Mouse (Mus musculus) forebrain, embryonic 16.5 days (tissue): ENCODE data around the gene Wdr60. TPM values are rescaled to one million over a fixed set of nuclear protein-coding genes. Genes with fewer than 3 reads are reported as not detected.

Source experiments
- ATAC-seq: fragments of 200-750 bp; cut with Nextera tagmentation; 2 replicates; pipeline ENCODE4 v1.8.0; 2017; ENCODE audit warnings: mild to moderate bottlenecking, moderate library complexity
- H3K27ac ChIP-seq: fragments of 300-500 bp; sonication (generic); 2 replicates; pipeline ENCODE4 v1.5.1; 2014; ENCODE audit warnings: low read length, control low read depth
- H3K27me3 ChIP-seq: fragments of 300-500 bp; sonication (generic); replicated peaks from 2 replicates; pipeline ENCODE4 v1.6.1; 2014; ENCODE audit warnings: low read length; ENCODE audit not compliant: control insufficient read depth, insufficient read depth
- H3K36me3 ChIP-seq: fragments of 300-500 bp; sonication (generic); 2 replicates; pipeline ENCODE4 v1.6.1; 2014; ENCODE audit not compliant: control insufficient read depth, insufficient read depth
- H3K4me1 ChIP-seq: fragments of 300-500 bp; sonication (generic); replicated peaks from 2 replicates; pipeline ENCODE4 v1.6.1; 2014; ENCODE audit warnings: low read length; ENCODE audit not compliant: control insufficient read depth, insufficient read depth
- H3K4me2 ChIP-seq: fragments of 300-500 bp; sonication (generic); 2 replicates; pipeline ENCODE4 v1.6.1; 2014; ENCODE audit warnings: mild to moderate bottlenecking, low read length, control low read depth
- H3K4me3 ChIP-seq: fragments of 300-500 bp; sonication (generic); replicated peaks from 2 replicates; pipeline ENCODE4 v1.5.1; 2014; ENCODE audit warnings: mild to moderate bottlenecking, low read length, control low read depth
- H3K9ac ChIP-seq: fragments of 300-500 bp; sonication (generic); replicated peaks from 2 replicates; pipeline ENCODE4 v1.6.1; 2014; ENCODE audit warnings: low read depth, low read length, control low read depth
- H3K9me3 ChIP-seq: fragments of 300-500 bp; sonication (generic); 2 replicates; pipeline ENCODE4 v1.6.1; 2016; ENCODE audit warnings: low read length; ENCODE audit not compliant: control insufficient read depth
- WGBS: fragments of 180-500 bp; shearing (Covaris S2); extraction: QIAGEN DNeasy Blood & Tissue Kit; methylation state at CpG from one replicate; pipeline ENCODE4 v1.1.7; 2014; 5-methylcytosine and 5-hydroxymethylcytosine counted together
- polyA plus RNA-seq: library from polyadenylated mRNA; unstranded; fragments of >200 nt; fragmentation: Nextera tagmentation; extraction: Ambion mirVana; gene quantifications from 2 replicates; pipeline ENCODE4 v1.2.1, GENCODE M21; 2015

Gene Wdr60
- polyA plus RNA-seq, 1 experiment from 2014 or later: 18.5 TPM

- Histone ChIP-seq H3K9ac (no peak overlapping the region), H3K27ac (no peak overlapping the region), H3K36me3 (peaks cover 3% of the 10 kb centered on the region), H3K4me3 (no peak overlapping the region), H3K9me3 (no peaks in the 10 kb centered on the region), H3K4me2 (no peak overlapping the region), H3K4me1 (0 out of 2 replicates have a peak, but pooled peaks cover 2% of the 10 kb centered on the region), H3K27me3 (no peaks in the 10 kb centered on the region)
- 61% methylated on average over 3 of the region's 3 CpGs for WGBS
- ATAC-seq: no peak
Observed at GRCm38 (mm10) chr12:116205726-116206125, 57.1 kb downstream of the Wdr60 start.

DNA sequence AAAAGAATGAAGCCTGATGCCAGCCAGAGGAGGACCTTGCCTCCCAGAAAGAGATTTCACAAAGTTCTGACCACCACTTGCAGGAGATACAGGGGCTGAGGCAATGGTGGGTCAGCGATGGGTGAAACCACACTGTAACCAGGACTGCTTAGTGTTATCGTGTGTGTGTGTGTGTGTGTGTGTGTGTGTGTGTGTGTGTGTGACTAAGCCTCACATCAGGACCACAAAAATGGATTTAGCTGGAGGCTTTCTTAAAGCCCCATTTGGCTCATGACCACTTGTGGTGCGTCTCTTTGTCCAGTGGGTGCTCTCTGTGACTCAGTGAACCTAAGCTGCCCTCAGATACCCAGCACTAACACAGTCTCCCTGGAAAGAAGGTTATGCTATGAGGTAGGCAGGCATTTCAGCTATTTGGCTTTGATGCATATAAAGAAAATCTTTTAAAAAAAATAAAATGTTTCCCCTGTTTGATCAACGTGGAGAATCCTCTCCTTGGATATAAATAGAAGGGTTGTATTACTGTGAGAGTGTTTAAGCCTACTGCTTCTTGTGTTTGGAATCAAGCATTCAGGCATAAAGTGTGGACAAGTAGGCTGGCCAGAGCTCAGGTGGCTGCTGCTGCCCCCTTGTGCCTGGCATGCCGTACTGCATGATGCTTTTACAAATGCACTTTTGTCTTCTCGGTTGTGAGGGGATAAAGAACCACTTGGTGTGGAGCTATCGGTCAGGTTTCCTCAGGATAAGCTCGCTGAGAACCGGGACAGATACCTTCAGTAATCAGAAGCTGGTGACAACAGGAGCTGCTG lies 60.4 kb downstream of the Wdr60 start:
- H3K4me1 ChIP-seq: 0 out of 2 replicates have a peak, but pooled peaks cover 2% of the 10 kb centered on the region
- peak; percentile 83 for ATAC-seq
- WGBS: 30% methylated on average over 9 of the region's 9 CpGs
- no peak overlapping the region for H3K4me3 ChIP-seq
- H3K9ac ChIP-seq: no peak overlapping the region
- no peak overlapping the region for H3K27ac ChIP-seq
- no peaks in the 10 kb centered on the region for H3K27me3 ChIP-seq
- H3K9me3 ChIP-seq: no peaks in the 10 kb centered on the region
- H3K36me3 ChIP-seq: no peaks in the 10 kb centered on the region
- H3K4me2 ChIP-seq: no peak overlapping the region

- Histone ChIP-seq H3K27me3 (no peaks in the 10 kb centered on the region), H3K9ac (no peak overlapping the region), H3K4me1 (0 out of 2 replicates have a peak, but pooled peaks cover 2% of the 10 kb centered on the region), H3K4me3 (no peak overlapping the region), H3K36me3 (no peaks in the 10 kb centered on the region), H3K27ac (no peak overlapping the region), H3K4me2 (no peak overlapping the region), H3K9me3 (no peaks in the 10 kb centered on the region)
- WGBS: 87% methylated on average over 6 of the region's 6 CpGs
- no peak for ATAC-seq
Observed at GRCm38 (mm10) chr12:116198791-116199190, 64.0 kb downstream of the Wdr60 start.

- Histone ChIP-seq H3K9me3 (no peaks in the 10 kb centered on the region), H3K9ac (no peak overlapping the region), H3K36me3 (no peaks in the 10 kb centered on the region), H3K4me1 (no peaks in the 10 kb centered on the region), H3K4me3 (no peak overlapping the region), H3K27ac (no peak overlapping the region), H3K27me3 (no peaks in the 10 kb centered on the region), H3K4me2 (no peak overlapping the region)
- no peak for ATAC-seq
- WGBS: 83% methylated on average over 8 of the region's 8 CpGs
Observed at GRCm38 (mm10) chr12:116196221-116196620, 66.6 kb downstream of the Wdr60 start.

- Histone ChIP-seq H3K9me3 (no peaks in the 10 kb centered on the region), H3K4me1 (no peaks in the 10 kb centered on the region), H3K36me3 (no peaks in the 10 kb centered on the region), H3K4me3 (no peak overlapping the region), H3K27me3 (no peaks in the 10 kb centered on the region), H3K4me2 (no peak overlapping the region), H3K9ac (no peak overlapping the region), H3K27ac (no peak overlapping the region)
- no peak for ATAC-seq
Observed at GRCm38 (mm10) chr12:116194641-116195040, 68.2 kb downstream of the Wdr60 start.

DNA sequence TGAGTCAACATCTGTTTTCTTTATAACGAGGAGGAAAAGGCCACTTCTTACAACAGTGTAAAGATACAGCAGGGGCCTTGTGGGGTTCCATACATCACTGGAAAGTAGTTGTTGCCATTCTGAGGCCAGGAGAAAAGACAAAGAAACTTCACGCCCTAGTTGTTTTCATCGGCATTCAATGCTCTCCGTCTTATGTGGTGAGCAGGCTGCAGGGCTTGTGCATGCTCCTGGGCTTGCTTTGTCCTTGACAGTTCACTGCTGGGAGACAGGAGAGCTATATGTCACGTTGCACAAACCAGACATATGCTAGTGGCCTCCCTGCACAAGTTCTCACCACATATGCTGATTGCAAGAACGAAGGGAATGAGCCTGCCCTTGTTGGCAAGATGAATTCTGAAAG lies 68.9 kb downstream of the Wdr60 start:
- H3K27ac ChIP-seq: no peak overlapping the region
- no peaks in the 10 kb centered on the region for H3K9me3 ChIP-seq
- WGBS: 19% methylated on average over 6 of the region's 6 CpGs
- no peak for ATAC-seq
- H3K4me1 ChIP-seq: no peaks in the 10 kb centered on the region
- no peak overlapping the region for H3K4me2 ChIP-seq
- no peaks in the 10 kb centered on the region for H3K27me3 ChIP-seq
- no peak overlapping the region for H3K4me3 ChIP-seq
- no peaks in the 10 kb centered on the region for H3K36me3 ChIP-seq
- no peak overlapping the region for H3K9ac ChIP-seq

DNA sequence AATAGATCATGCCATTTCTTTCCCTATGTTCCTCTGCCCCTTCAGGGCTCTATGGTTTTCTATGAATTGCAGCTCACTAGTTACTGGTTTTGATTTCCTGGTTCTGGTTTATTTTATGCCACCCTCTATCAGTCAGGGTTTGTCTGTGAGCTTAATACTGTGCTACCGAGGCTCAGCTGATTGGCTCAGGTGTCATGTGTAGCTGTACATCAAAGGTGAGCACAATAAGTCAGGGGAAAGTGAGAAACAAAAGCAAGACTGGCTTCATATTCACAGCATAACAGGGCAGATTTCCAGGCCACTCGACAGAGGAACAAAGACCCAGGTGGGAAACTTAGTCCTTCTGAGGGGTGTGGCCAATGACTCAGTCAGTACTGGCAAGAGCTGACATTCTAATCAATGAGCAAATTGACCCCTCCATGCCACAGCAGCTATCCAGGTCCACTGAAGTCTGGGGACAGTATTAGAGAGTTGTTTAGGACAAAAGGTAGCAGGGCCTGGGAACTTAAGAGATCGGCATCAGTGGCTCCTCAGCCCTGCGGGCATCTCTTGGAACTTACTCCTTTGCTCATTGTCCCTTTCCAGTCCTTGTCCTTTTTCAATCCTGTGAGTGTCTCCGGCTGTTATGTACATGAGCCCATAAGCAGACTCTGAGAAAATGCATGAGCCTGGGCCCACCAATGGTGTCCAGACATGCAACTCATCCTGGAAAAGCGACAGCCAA lies 79.4 kb downstream of the Wdr60 start:
- H3K4me1 ChIP-seq: no peaks in the 10 kb centered on the region
- no peak overlapping the region for H3K27ac ChIP-seq
- 83% methylated on average over 6 of the region's 6 CpGs for WGBS
- no peaks in the 10 kb centered on the region for H3K9me3 ChIP-seq
- ATAC-seq: no peak
- H3K4me3 ChIP-seq: no peak overlapping the region
- no peak overlapping the region for H3K4me2 ChIP-seq
- H3K27me3 ChIP-seq: no peaks in the 10 kb centered on the region
- H3K9ac ChIP-seq: no peak overlapping the region
- H3K36me3 ChIP-seq: no peaks in the 10 kb centered on the region

- Histone ChIP-seq H3K9ac (no peak overlapping the region), H3K4me3 (no peak overlapping the region), H3K27me3 (no peaks in the 10 kb centered on the region), H3K27ac (no peak overlapping the region), H3K4me2 (no peak overlapping the region), H3K36me3 (no peaks in the 10 kb centered on the region), H3K9me3 (no peaks in the 10 kb centered on the region), H3K4me1 (no peaks in the 10 kb centered on the region)
- no peak for ATAC-seq
Observed at GRCm38 (mm10) chr12:116182376-116182775, 80.4 kb downstream of the Wdr60 start.

GRCm38 (mm10) chr12:116181436-116182050 lies 81.3 kb downstream of the Wdr60 start:
- no peak for ATAC-seq
- Histone ChIP-seq H3K27me3 (no peaks in the 10 kb centered on the region), H3K27ac (no peak overlapping the region), H3K36me3 (no peaks in the 10 kb centered on the region), H3K4me1 (no peaks in the 10 kb centered on the region), H3K9me3 (no peaks in the 10 kb centered on the region), H3K9ac (no peak overlapping the region), H3K4me3 (no peak overlapping the region), H3K4me2 (no peak overlapping the region)
- 79% methylated on average over 4 of the region's 4 CpGs for WGBS
